Comparison of ENCODE assay signal across 17 mouse cellular contexts in genomic region chr10:23090323-23090722, GRCm38 (mm10).
A peak's percentile ranks its signal among the peaks of the same experiment; 100 is the strongest.
DNase-seq lines count a peak whose midpoint lies in the region; ATAC-seq lines count a peak whose summit lies in the region.
"Had no signal": no experiment of that assay in that cellular context is flagged by ENCODE, and none has a peak within 500 bp of the region (broad histone marks: within the 10 kb centered on the region; RNA-seq: fewer than 3 reads in every experiment).

No protein-coding gene starts in this region.

- intact Hi-C loops in left cerebral cortex, postnatal 10 days (cut with DNase I): no loop called here

- no peak for DNase-seq in frontal cortex, postnatal 14 days (ENCODE audit: low spot score in 2 of 2)
- peak; percentile 10 to 27 for DNase-seq in left cerebral cortex, adult 9 months (ENCODE audit: low spot score in 2 of 2)
- DNase-seq in left cerebral cortex, postnatal 10 days (ENCODE audit: extremely low spot score in 1 of 2, low spot score in 2 of 2): no peak
- DNase-seq in right cerebral cortex, adult 2 months (ENCODE audit: low spot score in 2 of 2): peak; percentile 9 to 22
- DNase-seq in right cerebral cortex, postnatal 25 days: no peak
- DNase-seq: adrenal gland, adult 2 months; adrenal gland, postnatal 14 days; cerebellum, adult 18-20 months; cerebellum, adult 9-10 months; cerebellum, postnatal 14 days; gastrocnemius, adult 2 months; gastrocnemius, postnatal 14 days; heart, adult 11 months had no signal

- ATAC-seq in frontal cortex, adult (ENCODE audit: low TSS enrichment): peak; percentile 44
- ATAC-seq: CD4-positive, CD25-positive, alpha-beta regulatory T cell, adult 4 months; forebrain, embryonic 15.5 days; intestine, postnatal 0 days had no signal

Comparison
In these comparisons a context has a peak if more than half of its experiments do, and no peak if none do; other contexts are left out.
1. DNase-seq: peak in left cerebral cortex, adult 9 months (2 of 2) and right cerebral cortex, adult 2 months (2 of 2); none in frontal cortex, postnatal 14 days (0 of 2), left cerebral cortex, postnatal 10 days (0 of 2) and right cerebral cortex, postnatal 25 days (single experiment).